Mouse (Mus musculus): ENCODE measurements around the gene Trp53inp2.

DNA sequence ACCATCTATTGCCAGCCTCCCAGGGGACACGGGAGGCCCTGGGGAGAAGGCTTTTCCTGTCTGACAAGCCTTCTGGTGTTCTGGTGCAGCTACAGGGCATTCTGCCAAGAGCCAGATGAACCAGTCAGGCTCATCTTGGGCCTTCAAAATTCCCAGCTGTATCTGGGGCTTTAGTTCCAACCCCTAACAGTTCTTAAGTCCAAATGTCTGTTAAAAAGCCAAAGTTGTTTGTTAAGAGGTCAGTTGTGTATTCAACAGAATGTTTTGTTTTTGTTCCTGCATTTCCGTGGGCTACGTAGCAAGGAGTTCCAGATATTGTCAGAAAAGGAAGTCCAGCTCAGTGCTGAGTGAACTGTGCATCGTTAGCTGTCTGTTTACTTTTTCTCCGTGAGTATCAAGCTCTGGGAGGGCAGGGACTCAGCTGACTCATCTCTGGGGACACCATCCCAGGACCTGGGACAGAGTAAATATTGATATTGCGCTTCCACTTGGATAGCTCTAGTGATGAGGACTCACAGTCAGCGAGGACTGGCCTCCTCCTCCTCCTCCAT lies 11.5 kb upstream of the Trp53inp2 start:
- TF ChIP-seq POLR2A (IDR thresholded peaks at IDR 0.05; ENCODE audit: insufficient read length, low read depth) = no peak
- no peak for TF ChIP-seq MAX (IDR thresholded peaks at IDR 0.05; ENCODE audit: low read depth)
- TF ChIP-seq TCF3 (IDR thresholded peaks at IDR 0.05; ENCODE audit: insufficient read length, low read depth) = no peak
